Mouse (Mus musculus) C2C12 (cell line): ENCODE data around the gene Smim1. TPM values are rescaled to one million over a fixed set of nuclear protein-coding genes. Genes with fewer than 3 reads are reported as not detected.

Source experiments
- H3K27me3 ChIP-seq: one replicate; pipeline ENCODE4 v1.6.1; 2011; ENCODE audit not compliant: control insufficient read depth, insufficient read depth, insufficient read length
- H3K36me3 ChIP-seq: one replicate; pipeline ENCODE4 v1.6.1; 2011; ENCODE audit not compliant: control insufficient read depth, insufficient read depth
- H3K4me3 ChIP-seq: one replicate; pipeline ENCODE4 v1.5.1; 2011; ENCODE audit warnings: mild to moderate bottlenecking, control low read depth; ENCODE audit not compliant: poor library complexity, insufficient read depth, severe bottlenecking
- H3K79me2 ChIP-seq: one replicate; pipeline ENCODE4 v1.6.1; 2011; ENCODE audit not compliant: control insufficient read depth, insufficient read depth
- H3K79me3 ChIP-seq: one replicate; pipeline ENCODE4 v1.6.1; 2011; ENCODE audit warnings: low read depth, control low read depth
- H3ac ChIP-seq: one replicate; pipeline ENCODE3; 2011; ENCODE audit warnings: low read depth; ENCODE audit not compliant: control insufficient read depth, insufficient read length
- CEBPB ChIP-seq: IDR thresholded peaks from one replicate; pipeline ENCODE4 v1.6.1; 2011; ENCODE audit warnings: low read depth, mild to moderate bottlenecking, control low read depth, moderate library complexity
- CTCF ChIP-seq: IDR thresholded peaks from one replicate; pipeline ENCODE4 v1.5.1; 2011; ENCODE audit not compliant: control insufficient read depth, insufficient read depth, insufficient read length
- FOSL1 ChIP-seq: IDR thresholded peaks from one replicate; pipeline ENCODE4 v1.8.0; 2011; ENCODE audit warnings: mild to moderate bottlenecking, low read length; ENCODE audit not compliant: poor library complexity, insufficient read depth, severe bottlenecking
- MAX ChIP-seq: IDR thresholded peaks from one replicate; pipeline ENCODE4 v1.6.1; 2011; ENCODE audit warnings: mild to moderate bottlenecking, control low read depth
- MYOD1 ChIP-seq: IDR thresholded peaks from one replicate; pipeline ENCODE4 v1.6.1; 2011; ENCODE audit warnings: low read depth; ENCODE audit not compliant: control insufficient read depth, insufficient read length
- MYOG ChIP-seq: IDR thresholded peaks from one replicate; pipeline ENCODE4 v1.6.1; 2011; ENCODE audit not compliant: control insufficient read depth, insufficient read length; ENCODE audit errors: extremely low read depth
- USF1 ChIP-seq: IDR thresholded peaks from one replicate; pipeline ENCODE4 v1.6.1; 2011; ENCODE audit warnings: low read depth, mild to moderate bottlenecking, control low read depth, moderate library complexity
- polyA plus RNA-seq: library from polyadenylated mRNA; unstranded; fragments of >200 nt; fragmentation: generic; extraction: Trizol; gene quantifications from one replicate; pipeline ENCODE4 v1.2.1, GENCODE M21; 2012; ENCODE audit warnings: missing spikeins

The Smim1 gene
- polyA plus RNA-seq, 1 experiment: 2.2 TPM

GRCm38 (mm10) chr4:154024729-154025521, 1.1 kb downstream of the Smim1 start:
- peaks cover 5% of the 10 kb centered on the region for H3K27me3 ChIP-seq
- H3K4me3 ChIP-seq: no peak overlapping the region
- TF ChIP-seq CTCF: no peak
- TF ChIP-seq MYOG: no peak
- no peak for TF ChIP-seq FOSL1
- TF ChIP-seq MYOD1: no peak
- no peak for TF ChIP-seq CEBPB
- TF ChIP-seq MAX: no peak
- TF ChIP-seq USF1: no peak
- no peaks in the 10 kb centered on the region for H3K79me3 ChIP-seq
- no peaks in the 10 kb centered on the region for H3K79me2 ChIP-seq
- H3K36me3 ChIP-seq: peaks cover 16% of the 10 kb centered on the region
- H3ac ChIP-seq: no peak overlapping the region

DNA sequence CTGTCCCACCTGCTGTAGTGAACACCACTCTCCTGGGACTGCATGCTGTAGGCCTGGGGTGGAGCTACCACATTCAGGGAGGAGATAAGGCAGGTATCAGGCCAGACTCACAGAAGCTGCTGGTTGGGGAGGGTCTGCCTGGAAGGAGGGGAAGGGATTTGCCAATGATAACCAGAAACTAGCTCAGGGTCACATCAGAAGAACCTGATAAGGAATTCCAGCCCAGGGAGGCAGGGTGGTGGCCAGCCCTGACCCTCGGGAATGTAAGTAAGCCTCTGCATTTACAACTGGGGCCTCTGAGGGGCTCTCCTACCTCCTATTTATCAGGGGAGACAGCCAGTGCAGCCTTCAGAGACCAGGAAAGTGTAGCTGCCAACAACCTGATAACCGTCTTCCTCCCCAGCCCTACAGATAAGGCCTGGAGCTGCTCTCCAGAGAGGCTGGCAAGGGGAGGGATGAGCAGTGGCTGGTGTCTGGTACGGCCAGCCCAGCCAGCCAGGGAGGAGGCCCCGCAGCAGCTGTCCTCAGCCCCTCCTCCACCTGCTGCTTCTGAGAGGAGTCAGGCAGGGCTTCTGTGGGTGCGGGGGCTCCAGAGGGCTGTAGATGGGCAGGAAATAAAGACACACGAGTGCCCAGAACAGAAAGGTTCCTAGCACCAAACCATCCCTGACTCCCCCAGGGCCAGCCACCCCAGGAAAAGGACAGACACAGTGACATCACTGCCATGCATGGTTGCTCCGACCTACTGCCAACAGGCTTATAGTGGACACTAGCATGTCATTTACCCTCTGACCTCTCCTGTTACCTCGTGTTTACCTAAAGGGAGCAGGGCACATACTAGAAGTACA, 2.1 kb downstream of the Smim1 start:
- TF ChIP-seq CEBPB (no peak), FOSL1 (no peak), USF1 (no peak), MAX (no peak), MYOD1 (no peak)
- Histone ChIP-seq H3K27me3 (peaks cover 5% of the 10 kb centered on the region), H3K79me2 (no peaks in the 10 kb centered on the region), H3K36me3 (peaks cover 26% of the 10 kb centered on the region), H3ac (no peak overlapping the region), H3K79me3 (no peaks in the 10 kb centered on the region), H3K4me3 (no peak overlapping the region)

DNA sequence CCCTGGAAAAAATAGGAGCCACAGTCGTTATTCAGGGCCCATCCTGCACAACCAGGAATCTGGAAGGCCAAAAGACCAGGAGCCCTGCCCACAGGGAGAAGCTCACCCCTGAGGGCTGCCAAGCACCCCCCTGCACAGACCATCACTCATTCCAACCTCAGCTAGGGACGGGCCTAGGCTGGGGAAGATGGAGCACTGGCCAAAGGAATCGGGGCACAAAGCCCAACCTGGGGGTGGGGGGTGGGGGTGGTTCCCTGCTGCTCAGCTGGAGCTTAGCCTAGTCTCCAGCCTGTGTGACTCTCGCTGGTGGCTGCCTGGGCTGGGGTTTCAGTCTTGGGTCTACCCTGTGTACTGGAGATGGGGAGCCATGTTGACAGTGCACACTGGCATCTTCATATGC, 3.2 kb downstream of the Smim1 start:
- Histone ChIP-seq H3ac (no peak overlapping the region), H3K36me3 (peaks cover 31% of the 10 kb centered on the region), H3K79me2 (no peaks in the 10 kb centered on the region), H3K27me3 (peaks cover 5% of the 10 kb centered on the region), H3K4me3 (no peak overlapping the region), H3K79me3 (no peaks in the 10 kb centered on the region)
- TF ChIP-seq FOSL1 (no peak), CEBPB (no peak), MYOG (no peak), MYOD1 (no peak), USF1 (no peak), MAX (no peak), CTCF (no peak)

DNA sequence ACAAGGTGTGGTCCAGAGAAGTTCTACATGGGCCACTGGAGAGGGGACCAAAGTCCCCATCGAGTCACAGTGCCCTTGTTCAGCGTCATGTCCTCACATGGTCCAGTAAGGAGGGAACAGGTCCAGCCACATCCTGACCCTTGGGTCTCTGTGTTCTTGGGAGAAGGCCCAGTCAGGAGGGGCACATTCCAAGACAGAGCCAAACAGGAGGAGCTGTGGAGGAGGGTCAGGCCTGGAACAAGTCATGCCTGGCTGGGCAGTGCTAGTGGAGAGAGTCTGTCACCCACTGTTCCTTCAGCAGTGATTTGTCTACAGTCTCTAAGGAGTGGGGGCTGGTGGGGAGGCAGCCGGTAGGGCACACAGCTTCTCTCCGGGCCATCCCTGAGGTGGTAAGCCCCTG, 3.6 kb downstream of the Smim1 start:
- H3ac ChIP-seq: no peak overlapping the region
- H3K79me2 ChIP-seq: no peaks in the 10 kb centered on the region
- peaks cover 5% of the 10 kb centered on the region for H3K27me3 ChIP-seq
- no peak overlapping the region for H3K4me3 ChIP-seq
- no peak for TF ChIP-seq CEBPB
- TF ChIP-seq MAX: no peak
- no peak for TF ChIP-seq FOSL1
- TF ChIP-seq MYOG: no peak
- no peak for TF ChIP-seq MYOD1
- TF ChIP-seq USF1: no peak
- TF ChIP-seq CTCF: no peak
- peaks cover 33% of the 10 kb centered on the region for H3K36me3 ChIP-seq
- no peaks in the 10 kb centered on the region for H3K79me3 ChIP-seq

GRCm38 (mm10) chr4:154021432-154021831, 4.6 kb downstream of the Smim1 start:
- Histone ChIP-seq H3K27me3 (no peaks in the 10 kb centered on the region), H3ac (no peak overlapping the region), H3K4me3 (no peak overlapping the region), H3K36me3 (peaks cover 43% of the 10 kb centered on the region), H3K79me3 (no peaks in the 10 kb centered on the region), H3K79me2 (peaks cover under 1% of the 10 kb centered on the region)
- TF ChIP-seq MYOD1 (no peak), USF1 (no peak), CEBPB (no peak), CTCF (no peak), MYOG (no peak), FOSL1 (no peak), MAX (no peak)
